Mouse (Mus musculus) thymus, postnatal 14 days (tissue): ENCODE results near the gene 5730480H06Rik.

Experiments used
- DNase-seq: peaks from one replicate; pipeline ENCODE4 v3.0.0; 2021

Gene 5730480H06Rik

DNA sequence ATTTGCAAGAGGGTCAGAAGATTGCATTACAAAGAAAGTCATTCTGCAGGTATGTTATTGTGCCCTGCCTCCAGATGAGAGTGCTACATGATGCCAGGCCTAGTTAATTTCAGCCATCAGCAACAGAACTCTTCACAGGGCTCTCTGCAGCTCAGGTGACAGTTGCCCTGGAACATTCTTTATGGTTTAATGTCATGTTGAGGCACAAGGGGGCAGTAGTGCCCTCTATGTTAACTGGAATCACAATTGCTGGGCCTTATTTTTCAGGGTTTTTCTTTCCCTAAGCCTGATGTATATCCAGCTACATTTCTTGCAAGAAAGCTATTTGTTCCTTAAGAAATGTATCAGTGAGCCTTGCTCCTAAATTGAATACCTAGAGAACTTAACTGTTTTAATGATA lies 102.7 kb downstream of the 5730480H06Rik start:
- no peak for DNase-seq

DNA sequence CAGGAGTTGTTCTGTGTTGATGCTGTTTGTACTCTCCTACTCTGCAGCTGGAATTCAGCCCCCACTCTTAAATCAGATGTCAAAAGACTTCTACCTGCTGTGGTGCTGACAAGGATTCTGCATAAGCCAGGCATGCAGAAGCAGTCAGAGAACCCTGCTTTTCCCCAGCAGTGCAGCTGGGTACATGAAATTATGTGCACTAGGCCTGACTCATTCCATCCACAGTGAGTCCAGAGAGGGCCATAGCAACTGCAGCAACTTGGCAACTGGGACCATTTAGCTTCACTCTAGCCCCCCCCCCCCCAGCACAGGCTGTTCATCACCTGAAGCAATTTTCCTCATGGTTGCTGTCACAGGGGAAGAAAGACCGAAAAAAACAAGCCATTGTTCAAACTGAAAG lies 121.1 kb downstream of the 5730480H06Rik start:
- DNase-seq = no peak

DNA sequence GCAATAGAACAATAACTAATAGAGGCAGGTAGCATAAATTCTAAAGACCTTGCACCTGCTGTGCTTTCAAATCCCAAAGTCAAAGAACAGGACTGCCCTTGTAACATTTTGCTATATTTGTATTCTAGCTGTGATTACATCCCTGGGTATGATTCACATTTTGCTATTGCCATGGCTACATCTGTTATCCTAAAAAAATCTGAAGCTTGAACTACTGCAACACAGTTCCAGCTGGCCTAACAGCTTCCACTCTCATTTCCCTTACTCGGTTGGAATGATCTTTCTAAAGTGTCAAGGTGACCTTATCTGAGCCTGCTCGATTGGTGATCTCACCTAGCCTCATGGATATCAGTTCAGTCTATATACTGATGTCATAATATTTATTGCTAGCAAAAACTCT lies 132.5 kb downstream of the 5730480H06Rik start:
- no peak for DNase-seq
